Mouse (Mus musculus) bone marrow macrophage, adult 2 months (primary cell): ENCODE measurements around the gene Traf3ip3. TPM values are rescaled to one million over a fixed set of nuclear protein-coding genes. Genes with fewer than 3 reads are reported as not detected.

Experiments used
- H3K27ac ChIP-seq: 2 replicates; pipeline ENCODE4 v1.5.1; 2012; ENCODE audit warnings: low read depth, low read length; ENCODE audit not compliant: insufficient read depth
- H3K4me1 ChIP-seq: 2 replicates; pipeline ENCODE4 v1.6.1; 2012; ENCODE audit warnings: low read length; ENCODE audit not compliant: control insufficient read depth, insufficient read depth
- H3K4me3 ChIP-seq: 2 replicates; pipeline ENCODE4 v1.5.1; 2012; ENCODE audit warnings: mild to moderate bottlenecking, low read length, moderate library complexity; ENCODE audit not compliant: insufficient read depth
- CTCF ChIP-seq: IDR thresholded peaks from 2 replicates; pipeline ENCODE4 v1.5.1; 2012; ENCODE audit warnings: low read depth, mild to moderate bottlenecking, low read length, moderate library complexity
- POLR2A ChIP-seq: IDR thresholded peaks from 2 replicates; pipeline ENCODE4 v1.6.1; 2012; ENCODE audit warnings: mild to moderate bottlenecking, low read depth, low read length, borderline replicate concordance
- polyA plus RNA-seq: library from polyadenylated mRNA; stranded (reverse); fragments of >200 nt; gene quantifications from 2 replicates; pipeline ENCODE4 v1.2.4, GENCODE M21; 2012; ENCODE audit not compliant: missing spikeins, insufficient read depth, insufficient read length

Traf3ip3 gene
- 48.6 and 52.3 TPM in 2 replicates for polyA plus RNA-seq

DNA sequence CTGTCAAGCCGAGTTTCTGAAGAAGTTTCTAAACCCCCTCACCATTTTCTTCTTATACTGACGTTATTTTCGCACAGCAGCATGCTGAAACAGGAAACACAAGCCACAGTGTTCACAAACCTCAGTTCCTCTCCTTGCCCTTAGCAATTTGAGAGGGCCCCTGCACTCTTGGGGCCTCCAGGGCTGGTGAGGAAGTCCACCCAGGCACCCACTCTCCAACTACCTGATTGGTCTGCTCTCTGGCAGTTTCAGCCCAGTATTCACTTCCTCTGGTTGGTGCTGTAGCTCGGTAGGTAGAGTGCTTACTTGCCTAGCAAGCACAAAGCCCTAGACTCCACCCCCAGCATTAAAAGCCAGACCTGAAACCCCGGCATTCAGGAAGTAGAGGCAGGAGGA is at the start of gene Traf3ip3:
Gene Traf3ip3 (minus strand): TSS at position 321 of the 396 bp plus-strand sequence.
- Histone ChIP-seq H3K27ac (peak within 1 kb of the TSS; percentile 94), H3K4me3 (peak within 1 kb of the TSS; percentile 71), H3K4me1 (peaks cover 31% of the 10 kb centered on the region)
- TF ChIP-seq POLR2A (no peak), CTCF (no peak)

DNA sequence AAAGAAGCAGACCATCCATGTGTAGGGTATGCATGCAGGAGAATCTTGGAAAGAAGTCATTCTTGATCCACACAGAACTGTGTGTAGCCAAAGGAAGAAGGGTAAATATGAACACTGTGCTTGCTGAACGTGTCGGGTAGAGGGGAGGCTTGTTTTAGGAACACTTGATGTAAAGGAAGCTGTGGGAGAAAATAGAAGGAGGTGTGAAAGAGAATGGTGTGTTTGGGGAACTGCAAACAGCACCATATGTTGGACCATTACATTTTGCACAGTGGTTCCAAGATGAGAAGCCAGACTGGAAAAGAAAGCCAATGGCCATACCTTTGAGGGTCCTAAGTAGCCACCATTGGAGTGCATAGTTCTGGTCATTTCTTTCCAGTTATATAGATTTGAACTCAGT is 48.5 kb upstream of the Traf3ip3 start:
- Histone ChIP-seq H3K4me3 (no peak overlapping the region), H3K4me1 (0 out of 2 replicates have a peak, but pooled peaks cover 2% of the 10 kb centered on the region), H3K27ac (no peak overlapping the region)
- TF ChIP-seq CTCF: no peak
- TF ChIP-seq POLR2A: no peak

DNA sequence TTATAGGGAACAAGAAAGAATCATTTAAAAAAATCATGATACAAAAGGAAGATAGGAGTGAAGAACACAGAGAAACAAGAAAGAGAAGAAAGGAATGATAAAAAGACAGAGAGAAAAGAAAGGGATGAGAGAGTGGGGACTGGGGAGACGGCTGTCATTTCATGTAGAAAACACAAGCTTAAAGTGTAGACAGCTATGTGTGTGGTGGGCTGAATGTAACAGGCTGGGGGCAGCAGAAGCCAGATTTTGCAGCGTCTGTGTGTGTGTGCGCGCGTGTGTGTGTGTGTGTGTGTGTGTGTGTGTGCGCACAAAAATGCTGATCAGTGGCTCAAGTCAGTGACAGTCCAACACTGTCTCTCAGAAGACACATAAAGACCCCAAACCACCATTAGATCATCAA is 42.7 kb upstream of the Traf3ip3 start:
- TF ChIP-seq CTCF (no peak), POLR2A (no peak)
- Histone ChIP-seq H3K27ac (no peak overlapping the region), H3K4me1 (peaks cover 13% of the 10 kb centered on the region), H3K4me3 (no peak overlapping the region)

DNA sequence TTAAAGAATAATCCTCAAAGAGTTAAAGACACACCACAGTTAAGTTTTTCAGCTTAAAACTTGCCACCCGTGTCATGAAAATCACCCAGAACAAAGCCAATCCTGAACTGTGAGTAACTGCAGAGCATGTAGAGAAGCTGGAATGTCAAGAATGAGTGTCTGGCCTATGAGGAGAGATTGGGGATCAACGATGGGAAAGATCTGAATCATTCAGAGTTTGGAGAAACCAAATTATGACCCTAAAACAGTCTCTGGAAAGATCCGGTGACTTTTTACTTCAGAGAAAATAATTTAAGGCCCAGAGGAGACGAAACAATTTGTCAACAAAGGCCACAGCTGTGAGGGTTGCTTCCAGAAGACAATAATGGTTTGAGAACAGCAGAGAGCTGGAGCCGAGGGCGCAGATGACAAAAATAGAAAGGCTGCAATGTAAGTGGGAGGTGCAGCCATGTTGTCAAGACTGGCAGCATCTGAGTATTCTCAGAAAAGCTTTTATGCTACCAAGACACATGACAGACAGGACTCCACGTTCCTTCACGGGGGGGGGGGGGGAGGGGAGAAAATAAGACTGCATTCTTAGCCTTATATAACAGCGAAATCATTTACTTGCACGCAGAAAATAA is 42.2 kb upstream of the Traf3ip3 start:
- TF ChIP-seq CTCF (no peak), POLR2A (no peak)
- peaks cover 13% of the 10 kb centered on the region for H3K4me1 ChIP-seq
- H3K27ac ChIP-seq: no peak overlapping the region
- no peak overlapping the region for H3K4me3 ChIP-seq

DNA sequence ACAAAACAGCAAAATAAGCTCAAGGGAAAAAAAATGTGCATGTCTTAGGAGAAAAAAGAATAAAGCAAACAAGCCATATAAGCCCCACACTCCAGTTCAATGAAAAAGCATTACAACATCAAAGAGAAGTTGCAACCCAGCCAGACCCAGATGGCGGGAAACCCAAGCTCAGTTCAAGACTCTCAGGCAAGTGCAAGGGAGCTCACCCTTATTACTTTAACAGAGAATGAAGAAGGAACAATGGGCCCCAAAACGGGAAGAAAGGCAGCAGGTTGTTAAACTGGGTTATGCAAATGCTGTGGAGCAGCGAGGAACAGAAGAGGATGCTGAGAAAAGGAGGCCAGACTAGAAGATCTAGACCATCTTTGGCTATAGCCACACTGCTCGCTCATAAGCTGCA is 41.4 kb upstream of the Traf3ip3 start:
- H3K27ac ChIP-seq: no peak overlapping the region
- H3K4me1 ChIP-seq: peaks cover 13% of the 10 kb centered on the region
- TF ChIP-seq POLR2A (no peak), CTCF (no peak)
- H3K4me3 ChIP-seq: no peak overlapping the region

DNA sequence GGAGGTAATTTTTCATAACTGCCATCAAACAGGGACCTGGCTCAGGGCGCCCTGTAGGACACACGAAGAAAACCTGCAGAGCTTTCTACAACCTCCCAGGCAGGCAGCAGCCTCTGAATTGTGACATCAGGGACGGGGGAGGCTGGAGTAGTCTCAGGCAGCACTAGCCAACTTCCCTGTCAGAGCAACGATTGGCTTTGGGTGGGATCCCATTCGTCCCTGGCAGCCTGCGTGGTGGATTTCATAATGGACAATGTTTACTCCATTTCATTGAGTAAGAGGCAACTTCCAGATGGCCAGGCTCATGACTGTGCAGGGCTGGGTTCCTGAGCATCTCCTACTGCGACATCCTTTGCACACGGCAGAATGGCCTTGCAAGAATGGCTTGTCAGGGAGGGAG is 40.7 kb upstream of the Traf3ip3 start:
- Histone ChIP-seq H3K27ac (no peak overlapping the region), H3K4me1 (peaks cover 13% of the 10 kb centered on the region), H3K4me3 (no peak overlapping the region)
- TF ChIP-seq POLR2A (no peak), CTCF (no peak)

DNA sequence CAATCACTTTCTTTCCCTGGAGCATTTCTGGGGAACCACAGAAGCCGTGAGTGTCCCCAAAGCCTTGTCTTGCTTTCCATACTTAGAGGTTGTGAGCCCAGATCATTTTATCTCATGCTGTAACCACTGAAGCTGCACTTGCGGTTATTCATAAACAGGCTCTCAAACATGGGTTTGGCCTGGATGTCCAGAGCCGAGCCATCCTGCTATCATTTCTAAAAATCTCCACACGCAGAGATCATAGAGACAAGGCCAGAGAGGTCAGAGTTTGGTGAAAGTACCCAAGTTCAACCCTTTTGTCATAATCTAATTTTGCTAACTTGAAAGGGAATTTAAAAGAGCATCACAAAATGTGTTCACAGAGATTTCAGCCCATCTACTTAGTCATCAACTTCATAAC is 39.9 kb upstream of the Traf3ip3 start:
- TF ChIP-seq CTCF (no peak), POLR2A (no peak)
- Histone ChIP-seq H3K4me3 (no peak overlapping the region), H3K4me1 (peaks cover 13% of the 10 kb centered on the region), H3K27ac (no peak overlapping the region)

DNA sequence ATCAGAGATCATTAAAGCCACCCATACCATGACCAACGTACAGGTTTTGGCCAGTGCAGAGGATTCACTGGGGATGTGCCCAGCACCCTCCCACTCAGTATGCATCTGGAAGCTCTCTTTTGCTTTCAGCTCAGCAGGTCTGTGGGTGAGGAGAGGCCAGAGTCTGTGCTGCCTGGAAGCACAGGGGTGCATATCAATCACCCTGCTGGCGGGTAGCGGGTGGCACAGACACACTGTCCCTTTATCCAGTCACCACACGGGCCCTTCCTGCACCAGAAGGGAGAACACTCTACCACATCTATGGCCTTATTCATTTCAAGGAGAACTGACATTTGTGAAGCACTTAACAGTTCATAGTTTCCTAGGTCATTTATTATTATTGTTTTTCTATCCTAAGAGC is 36.9 kb upstream of the Traf3ip3 start:
- Histone ChIP-seq H3K27ac (no peak overlapping the region), H3K4me3 (no peak overlapping the region), H3K4me1 (peaks cover 13% of the 10 kb centered on the region)
- TF ChIP-seq POLR2A (no peak), CTCF (no peak)

DNA sequence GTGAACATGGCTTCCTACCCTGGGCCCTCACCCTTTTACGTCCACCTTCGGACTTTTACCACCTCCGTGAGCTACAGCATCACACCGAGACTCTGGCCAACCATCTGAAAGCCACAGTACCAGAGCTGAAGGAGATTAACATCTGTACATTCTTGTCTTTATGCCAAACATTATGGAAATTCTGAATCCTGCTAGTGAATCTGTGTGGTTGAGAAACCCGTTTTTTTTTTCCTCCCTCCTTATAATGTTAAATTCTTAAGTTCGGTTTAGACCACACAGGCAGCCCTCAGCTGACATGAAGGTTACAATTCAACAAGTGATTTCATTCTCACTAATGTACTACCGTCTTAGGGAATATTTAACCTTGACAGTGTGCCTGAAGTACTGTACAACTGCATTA is 33.4 kb upstream of the Traf3ip3 start:
- TF ChIP-seq CTCF (no peak), POLR2A (no peak)
- Histone ChIP-seq H3K27ac (no peak overlapping the region), H3K4me3 (no peak overlapping the region), H3K4me1 (peaks cover 3% of the 10 kb centered on the region; the same call in 1 of the 2 replicates)

DNA sequence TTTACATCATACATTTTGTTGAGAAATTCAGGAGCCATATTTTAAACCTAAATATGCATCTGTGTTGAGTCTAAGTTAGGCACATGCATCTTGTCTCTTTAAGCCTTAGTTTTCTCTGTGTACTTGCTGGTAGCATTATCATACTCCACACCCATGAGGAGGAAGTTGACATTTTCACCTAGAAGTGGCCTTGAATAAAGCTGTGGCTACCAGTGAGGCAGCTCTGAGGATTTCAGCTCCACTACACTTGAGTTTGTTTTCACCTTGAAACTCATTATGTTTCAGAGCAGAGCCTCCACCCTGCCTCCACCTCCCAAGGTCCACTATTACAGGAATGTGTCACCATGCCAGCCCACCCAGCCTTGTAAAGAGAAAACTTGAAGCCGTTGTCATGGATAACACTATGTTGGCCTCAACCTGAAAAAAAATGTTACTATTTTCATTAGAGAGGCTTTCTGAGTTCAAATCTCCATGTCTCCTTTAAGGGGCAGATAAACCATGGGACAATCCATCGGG is 32.7 kb upstream of the Traf3ip3 start:
- no peak for TF ChIP-seq CTCF
- no peak for TF ChIP-seq POLR2A
- Histone ChIP-seq H3K4me3 (no peak overlapping the region), H3K27ac (no peak overlapping the region), H3K4me1 (peaks cover 3% of the 10 kb centered on the region; the same call in 1 of the 2 replicates)
